Mouse (Mus musculus) CH12.LX (cell line): ENCODE measurements around the gene Npl. TPM values are rescaled to one million over a fixed set of nuclear protein-coding genes. Genes with fewer than 3 reads are reported as not detected.

ENCODE experiments used
- DNase-seq: peaks from one replicate; pipeline ENCODE4 v3.0.0-alpha.2; 2013; ENCODE audit errors: extremely low read depth
- H3K27ac ChIP-seq: 2 replicates; pipeline ENCODE4 v1.5.1; 2012; ENCODE audit warnings: low read depth, mild to moderate bottlenecking, control low read depth, moderate library complexity; ENCODE audit not compliant: insufficient read depth
- H3K27me3 ChIP-seq: replicated peaks from 2 replicates; pipeline ENCODE3; 2012; ENCODE audit warnings: inconsistent platforms
- H3K36me3 ChIP-seq, 2 experiments: replicated peaks in 1 of 2; 2 replicates each; pipeline versions ENCODE3 to v1.6.1; 2012; ENCODE audit warnings: inconsistent platforms in 1 of 2, low read length in 1 of 2, mild to moderate bottlenecking in 1 of 2, mixed read lengths in 1 of 2, moderate library complexity in 1 of 2; ENCODE audit not compliant: control insufficient read depth in 1 of 2, insufficient read depth in 1 of 2
- H3K4me1 ChIP-seq, 2 experiments: 2 replicates each; pipeline ENCODE4 v1.6.1; 2012; ENCODE audit warnings: inconsistent platforms in 1 of 2, moderate library complexity in 1 of 2; ENCODE audit not compliant: insufficient read depth in 2 of 2, control insufficient read depth in 1 of 2
- H3K4me2 ChIP-seq: 2 replicates; pipeline ENCODE4 v1.6.1; 2012; ENCODE audit warnings: low read depth, mild to moderate bottlenecking, control low read depth; ENCODE audit not compliant: poor library complexity, insufficient read depth, severe bottlenecking
- H3K4me3 ChIP-seq, 3 experiments: fragments of 150-350 bp in 1 of 3; sonication (generic) in 1 of 3; replicated peaks in 1 of 3; 2 replicates each; pipeline versions ENCODE3 to v1.5.1; 2011 to 2012; ENCODE audit warnings: low read depth in 2 of 3, low read length in 2 of 3, mild to moderate bottlenecking in 2 of 3, moderate library complexity in 2 of 3, control low read depth in 1 of 3, improper control_type of control experiment in 1 of 3, inconsistent platforms in 1 of 3, mixed read lengths in 1 of 3; ENCODE audit not compliant: poor library complexity in 1 of 3
- H3K79me2 ChIP-seq: replicated peaks from 2 replicates; pipeline ENCODE4 v1.6.1; 2012; ENCODE audit warnings: mild to moderate bottlenecking, moderate library complexity; ENCODE audit not compliant: control insufficient read depth, poor library complexity, insufficient read depth, severe bottlenecking; ENCODE audit errors: extremely low read depth
- H3K9ac ChIP-seq: 2 replicates; pipeline ENCODE4 v1.6.1; 2012; ENCODE audit warnings: low read depth, mild to moderate bottlenecking, control low read depth, moderate library complexity; ENCODE audit not compliant: insufficient read depth
- H3K9me3 ChIP-seq: replicated peaks from 2 replicates; pipeline ENCODE3; 2012; ENCODE audit warnings: low read length, inconsistent platforms, mixed read lengths
- BHLHE40 ChIP-seq: IDR thresholded peaks from 2 replicates; pipeline ENCODE4 v1.6.1; 2011; ENCODE audit warnings: mild to moderate bottlenecking, low read depth, low read length, improper control_type of control experiment
- CHD2 ChIP-seq: IDR thresholded peaks from 2 replicates; pipeline ENCODE4 v1.6.1; 2011; ENCODE audit warnings: low read length, improper control_type of control experiment
- CTCF ChIP-seq, 2 experiments: IDR thresholded peaks in 1 of 2; conservative IDR thresholded peaks in 1 of 2; 2 replicates each; pipeline ENCODE4 v1.5.1; 2011 to 2012; ENCODE audit warnings: low read depth in 2 of 2, low read length in 2 of 2, improper control_type of control experiment in 1 of 2, inconsistent platforms in 1 of 2, mild to moderate bottlenecking in 1 of 2, moderate library complexity in 1 of 2
- E2F4 ChIP-seq: IDR thresholded peaks from 2 replicates; pipeline ENCODE4 v1.6.1; 2011; ENCODE audit warnings: low read depth, low read length, improper control_type of control experiment; ENCODE audit not compliant: insufficient replicate concordance
- EP300 ChIP-seq: IDR thresholded peaks from 2 replicates; pipeline ENCODE4 v1.6.1; 2011; ENCODE audit warnings: low read length, improper control_type of control experiment
- GABPA ChIP-seq: IDR thresholded peaks from 2 replicates; pipeline ENCODE4 v1.6.1; 2012; ENCODE audit warnings: low read depth, low read length, improper control_type of control experiment, inconsistent platforms; ENCODE audit not compliant: insufficient replicate concordance
- IRF4 ChIP-seq: IDR thresholded peaks from 2 replicates; pipeline ENCODE4 v1.6.1; 2014; ENCODE audit warnings: low read depth, mild to moderate bottlenecking, inconsistent platforms, low read length, improper control_type of control experiment
- JUN ChIP-seq: IDR thresholded peaks from 2 replicates; pipeline ENCODE4 v1.6.1; 2011; ENCODE audit warnings: low read depth, mild to moderate bottlenecking, low read length, improper control_type of control experiment, moderate library complexity; ENCODE audit not compliant: insufficient read depth
- MAFK ChIP-seq: IDR thresholded peaks from 2 replicates; pipeline ENCODE4 v1.6.1; 2011; ENCODE audit warnings: low read length, improper control_type of control experiment; ENCODE audit not compliant: insufficient replicate concordance
- MAX ChIP-seq: IDR thresholded peaks from 2 replicates; pipeline ENCODE4 v1.6.1; 2011; ENCODE audit warnings: low read length, improper control_type of control experiment
- MAZ ChIP-seq: IDR thresholded peaks from 2 replicates; pipeline ENCODE4 v1.6.1; 2012; ENCODE audit warnings: low read depth, mild to moderate bottlenecking, inconsistent platforms, low read length, improper control_type of control experiment, moderate library complexity
- MXI1 ChIP-seq: IDR thresholded peaks from 2 replicates; pipeline ENCODE4 v1.6.1; 2011; ENCODE audit warnings: mild to moderate bottlenecking, low read depth, low read length, improper control_type of control experiment
- MYC ChIP-seq: IDR thresholded peaks from 2 replicates; pipeline ENCODE4 v1.6.1; 2011; ENCODE audit warnings: low read depth, mild to moderate bottlenecking, improper control_type of control experiment, low read length
- NELFE ChIP-seq: IDR thresholded peaks from 2 replicates; pipeline ENCODE4 v1.6.1; 2011; ENCODE audit warnings: low read depth, low read length, improper control_type of control experiment
- NRF1 ChIP-seq: IDR thresholded peaks from 2 replicates; pipeline ENCODE4 v1.6.1; 2014; ENCODE audit warnings: low read depth, mild to moderate bottlenecking, inconsistent platforms, low read length, improper control_type of control experiment, moderate library complexity
- PAX5 ChIP-seq: IDR thresholded peaks from 2 replicates; pipeline ENCODE4 v1.6.1; 2012; ENCODE audit warnings: low read length, inconsistent platforms, mixed read lengths
- POLR2A ChIP-seq: IDR thresholded peaks from 2 replicates; pipeline ENCODE4 v1.6.1; 2011; ENCODE audit warnings: low read depth, mild to moderate bottlenecking, improper control_type of control experiment, low read length
- POLR2AphosphoS2 ChIP-seq: IDR thresholded peaks from 2 replicates; pipeline ENCODE4 v1.6.1; 2011; ENCODE audit warnings: low read depth, low read length, improper control_type of control experiment
- RAD21 ChIP-seq: IDR thresholded peaks from 2 replicates; pipeline ENCODE4 v1.6.1; 2011; ENCODE audit warnings: low read depth, mild to moderate bottlenecking, low read length, improper control_type of control experiment, moderate library complexity
- RCOR1 ChIP-seq: conservative IDR thresholded peaks from 2 replicates; pipeline ENCODE4 v1.6.1; 2012; ENCODE audit warnings: low read depth, mild to moderate bottlenecking, inconsistent platforms, low read length, improper control_type of control experiment
- SIN3A ChIP-seq: IDR thresholded peaks from 2 replicates; pipeline ENCODE4 v1.6.1; 2012; ENCODE audit warnings: low read length, improper control_type of control experiment, inconsistent platforms
- SMC3 ChIP-seq: IDR thresholded peaks from 2 replicates; pipeline ENCODE4 v1.6.1; 2011; ENCODE audit warnings: low read depth, low read length, improper control_type of control experiment
- TBP ChIP-seq: conservative IDR thresholded peaks from 2 replicates; pipeline ENCODE4 v1.6.1; 2011; ENCODE audit warnings: low read depth, low read length, improper control_type of control experiment
- TCF12 ChIP-seq: IDR thresholded peaks from 2 replicates; pipeline ENCODE4 v1.6.1; 2014; ENCODE audit warnings: low read depth, mild to moderate bottlenecking, inconsistent platforms, low read length, improper control_type of control experiment
- UBTF ChIP-seq: IDR thresholded peaks from 2 replicates; pipeline ENCODE4 v1.6.1; 2012; ENCODE audit warnings: low read depth, mild to moderate bottlenecking, inconsistent platforms, low read length, improper control_type of control experiment, moderate library complexity
- USF2 ChIP-seq: conservative IDR thresholded peaks from 2 replicates; pipeline ENCODE4 v1.6.1; 2011; ENCODE audit warnings: low read depth, low read length, improper control_type of control experiment
- ZC3H11A ChIP-seq: IDR thresholded peaks from 2 replicates; pipeline ENCODE4 v1.6.1; 2012; ENCODE audit warnings: low read depth, mild to moderate bottlenecking, inconsistent platforms, low read length, improper control_type of control experiment
- ZKSCAN1 ChIP-seq: IDR thresholded peaks from 2 replicates; pipeline ENCODE4 v1.6.1; 2012; ENCODE audit warnings: low read depth, inconsistent platforms, low read length, improper control_type of control experiment, borderline replicate concordance
- ZMIZ1 ChIP-seq: IDR thresholded peaks from 2 replicates; pipeline ENCODE4 v1.6.1; 2012; ENCODE audit warnings: low read depth, mild to moderate bottlenecking, inconsistent platforms, low read length, improper control_type of control experiment
- ZNF384 ChIP-seq: IDR thresholded peaks from 2 replicates; pipeline ENCODE4 v1.6.1; 2012; ENCODE audit warnings: low read depth, low read length, improper control_type of control experiment, inconsistent platforms
- dilution Hi-C: fragments of 300-500 bp; cut with MboI; formaldehyde crosslinking; loops from 2 replicates; pipeline ENCODE4 v1.14.3; 2020; ENCODE audit warnings: low sequenced_read_pairs; ENCODE audit not compliant: extremely low pct_unique_long_range_greater_than_20kb, extremely low pct_ligation_motif_present
- in situ Hi-C: fragments of 300-500 bp; cut with MboI; formaldehyde crosslinking; loops from 3 replicates; pipeline ENCODE4 v1.14.3; 2019; ENCODE audit warnings: low sequenced_read_pairs, low pct_ligation_motif_present, low pct_unique_long_range_greater_than_20kb, mixed read lengths
- polyA plus RNA-seq: library from polyadenylated mRNA; unstranded; fragments of >175 nt; gene quantifications from 2 replicates; pipeline ENCODE4 v1.2.1, GENCODE M21; 2012; ENCODE audit warnings: low read depth; ENCODE audit not compliant: insufficient read length
- total RNA-seq, 2 experiments: library from RNA; depleted of rRNA; stranded (reverse); fragments of 300-350 nt in 1 of 2; fragments of >200 nt in 1 of 2; gene quantifications; 2 replicates each; pipeline ENCODE4 v1.2.3; 2012 to 2014

Npl gene
- total and polyA plus RNA-seq, 3 experiments: 0.08 TPM; not detected in 2

- Histone ChIP-seq H3K4me2 (no peak overlapping the region), H3K9ac (no peak overlapping the region), H3K27me3 (no peaks in the 10 kb centered on the region), H3K4me1 (peaks cover 11 to 36% of the 10 kb centered on the region in 2 experiments), H3K4me3 (no peak overlapping the region), H3K79me2 (no peaks in the 10 kb centered on the region), H3K36me3 (no peaks in the 10 kb centered on the region), H3K27ac (no peak overlapping the region), H3K9me3 (no peaks in the 10 kb centered on the region)
- peak; percentile 40 for DNase-seq
- in situ Hi-C loops: no loop called here
- dilution Hi-C loops: no loop called here
- no peak for TF ChIP-seq ZC3H11A
- no peak for TF ChIP-seq POLR2AphosphoS2
- TF ChIP-seq RAD21: peak; percentile 31
- 0 out of 2 replicates have a peak, but pooled peaks have one; percentile 8 for TF ChIP-seq MAX
- TF ChIP-seq NELFE: no peak
- peak; percentile 27 to 73; a peak in 2 of 4 replicates for TF ChIP-seq CTCF (conservative IDR thresholded peaks at IDR 0.05 in 1 of 2, IDR thresholded peaks at IDR 0.05 in 1 of 2; ENCODE audit: low read depth in 2 of 2, low read length in 2 of 2)
- TF ChIP-seq MAFK: no peak
- TF ChIP-seq BHLHE40: no peak
- TF ChIP-seq JUN: no peak
- peak; percentile 58; the same call in 1 of the 2 replicates for TF ChIP-seq ZNF384
- peak; percentile 85 for TF ChIP-seq MYC
- TF ChIP-seq UBTF: no peak
- TF ChIP-seq IRF4: no peak
- TF ChIP-seq SMC3: peak; percentile 35
- no peak for TF ChIP-seq MXI1
- no peak for TF ChIP-seq PAX5
- TF ChIP-seq TBP: no peak
- TF ChIP-seq NRF1: no peak
- TF ChIP-seq TCF12: no peak
- TF ChIP-seq ZMIZ1: no peak
- no peak for TF ChIP-seq E2F4
- TF ChIP-seq USF2: no peak
- TF ChIP-seq MAZ: no peak
- no peak for TF ChIP-seq CHD2
- no peak for TF ChIP-seq POLR2A
- no peak for TF ChIP-seq SIN3A
- TF ChIP-seq GABPA: no peak
- no peak for TF ChIP-seq EP300
- no peak for TF ChIP-seq ZKSCAN1
- no peak for TF ChIP-seq RCOR1
Observed at GRCm38 (mm10) chr1:153510330-153511009, 39.4 kb downstream of the Npl start.
